Mouse (Mus musculus) cerebellum, adult 9-10 months (tissue): ENCODE measurements around the gene C1qa.
A peak's percentile ranks its signal among the peaks of the same experiment; 100 is the strongest.

Experiments used
- DNase-seq: peaks from one replicate; pipeline ENCODE4 v3.0.0; 2022

The C1qa gene

GRCm38 (mm10) chr4:136898637-136899036 is at the start of gene C1qa:
Gene C1qa (minus strand): TSS chr4:136898803.
- no peak for DNase-seq

GRCm38 (mm10) chr4:136945397-136945796 is 46.8 kb upstream of the C1qa start:
- no peak for DNase-seq

GRCm38 (mm10) chr4:136944558-136945350 is 46.2 kb upstream of the C1qa start:
- peak; percentile 50 for DNase-seq

- DNase-seq: no peak
These were observed 44.6 kb upstream of the C1qa start for GRCm38 (mm10) chr4:136943175-136943574.

- peak; percentile 79 for DNase-seq
These were observed 44.2 kb upstream of the C1qa start for GRCm38 (mm10) chr4:136942761-136943160.

GRCm38 (mm10) chr4:136937935-136938334 is 39.3 kb upstream of the C1qa start:
- no peak for DNase-seq

GRCm38 (mm10) chr4:136937344-136937743 is 38.7 kb upstream of the C1qa start:
- DNase-seq: peak; percentile 75

GRCm38 (mm10) chr4:136934746-136935613 is 36.4 kb upstream of the C1qa start:
- DNase-seq: no peak

- DNase-seq: no peak
These were observed 31.9 kb upstream of the C1qa start for GRCm38 (mm10) chr4:136930474-136930873.

GRCm38 (mm10) chr4:136928928-136929327 is 30.3 kb upstream of the C1qa start:
- peak; percentile 80 for DNase-seq

GRCm38 (mm10) chr4:136925804-136926203 is 27.2 kb upstream of the C1qa start:
- DNase-seq: no peak

- DNase-seq: no peak
These were observed 25.9 kb upstream of the C1qa start for GRCm38 (mm10) chr4:136924529-136924928.

- DNase-seq: no peak
These were observed 20.9 kb upstream of the C1qa start for GRCm38 (mm10) chr4:136919526-136919925.

- DNase-seq: no peak
These were observed 20.2 kb upstream of the C1qa start for GRCm38 (mm10) chr4:136918834-136919233.

GRCm38 (mm10) chr4:136917165-136917524 is 18.5 kb upstream of the C1qa start:
- no peak for DNase-seq

GRCm38 (mm10) chr4:136916359-136917164 is 18.0 kb upstream of the C1qa start:
- DNase-seq: peak; percentile 56

GRCm38 (mm10) chr4:136912841-136913240 is 14.2 kb upstream of the C1qa start:
- DNase-seq: no peak

- no peak for DNase-seq
These were observed 13.2 kb upstream of the C1qa start for GRCm38 (mm10) chr4:136911804-136912203.

- DNase-seq: no peak
These were observed 12.6 kb upstream of the C1qa start for GRCm38 (mm10) chr4:136911211-136911646.

- no peak for DNase-seq
These were observed 9.2 kb upstream of the C1qa start for GRCm38 (mm10) chr4:136907809-136908208.

- no peak for DNase-seq
These were observed 8.4 kb upstream of the C1qa start for GRCm38 (mm10) chr4:136907033-136907432.

GRCm38 (mm10) chr4:136904767-136905539 is 6.3 kb upstream of the C1qa start:
- DNase-seq: no peak
